Mouse (Mus musculus) cerebellum, postnatal 4 days (tissue): Measurements from ENCODE around the gene P3h3.

ENCODE experiments used
- DNase-seq, 2 experiments: peaks; one replicate each; pipeline ENCODE4 v3.0.0; 2022; ENCODE audit warnings: low spot score in 2 of 2, mixed read lengths in 1 of 2

Gene P3h3

GRCm38 (mm10) chr6:124865766-124866362, 8.3 kb upstream of the P3h3 start:
- peak in 1 of 2 experiments; percentile 49 for DNase-seq

GRCm38 (mm10) chr6:124863658-124864298, 6.2 kb upstream of the P3h3 start, which contains the start of gene Gpr162:
Gpr162 (minus strand) TSS chr6:124863983.
- peak in 1 of 2 experiments; percentile 63 for DNase-seq

- DNase-seq, result no peak
Observed at GRCm38 (mm10) chr6:124863125-124863657, 5.6 kb upstream of the P3h3 start.

DNA sequence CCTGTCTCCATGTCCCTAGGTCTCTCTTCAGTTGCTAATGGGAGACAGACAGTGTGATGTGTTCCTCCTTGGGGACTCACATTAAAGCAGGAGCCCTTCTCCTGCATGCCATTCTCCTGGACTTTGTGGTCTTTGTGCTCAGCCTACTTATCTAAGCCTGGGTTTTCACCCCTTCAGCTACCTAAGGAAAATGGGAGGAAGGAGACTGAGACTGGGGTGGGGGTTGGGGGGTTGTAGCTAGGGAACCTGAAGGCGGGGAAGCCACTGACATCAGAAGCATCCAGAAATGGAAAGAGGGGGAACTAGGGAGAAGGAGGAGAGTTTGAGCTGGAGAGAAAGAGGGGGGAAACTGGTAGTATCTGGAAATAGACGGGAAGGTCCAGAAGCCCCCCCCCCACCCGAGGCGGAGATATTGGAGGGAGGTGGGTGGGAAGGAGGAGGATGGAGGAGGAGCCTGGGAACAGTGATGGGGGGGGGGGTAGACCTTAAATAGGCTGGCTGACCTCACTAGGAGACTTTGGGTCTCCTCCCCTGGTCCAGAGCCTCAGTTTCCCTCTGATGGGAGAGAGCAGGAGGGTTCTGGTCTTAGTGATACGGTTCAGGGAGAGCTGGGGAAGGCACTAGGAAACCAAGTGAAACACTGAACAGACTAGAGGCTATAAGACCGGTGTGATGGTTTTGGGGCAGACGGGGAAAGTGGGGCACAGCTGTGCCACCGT, 5.0 kb upstream of the P3h3 start:
- no peak for DNase-seq

DNA sequence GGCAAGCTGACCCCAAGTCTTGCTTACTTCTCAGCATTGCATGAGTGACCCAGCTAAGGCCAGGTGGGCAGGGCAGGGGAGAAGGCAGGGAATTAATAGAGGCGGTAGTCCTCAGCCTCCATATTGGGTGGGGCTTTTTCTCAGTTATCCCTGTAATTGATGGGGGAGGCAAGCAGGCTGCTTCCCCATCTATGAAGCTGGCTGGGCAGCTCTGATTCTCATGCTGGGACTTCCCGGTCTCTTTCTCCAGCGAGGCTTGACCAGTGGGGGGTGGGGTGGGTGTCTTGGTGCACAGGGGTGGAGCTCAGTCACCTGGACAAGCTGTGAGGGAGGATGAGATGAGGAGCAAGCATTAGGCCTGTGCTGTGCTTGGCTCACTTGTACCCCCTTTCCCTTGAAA, 4.2 kb upstream of the P3h3 start:
- DNase-seq, result no peak

DNA sequence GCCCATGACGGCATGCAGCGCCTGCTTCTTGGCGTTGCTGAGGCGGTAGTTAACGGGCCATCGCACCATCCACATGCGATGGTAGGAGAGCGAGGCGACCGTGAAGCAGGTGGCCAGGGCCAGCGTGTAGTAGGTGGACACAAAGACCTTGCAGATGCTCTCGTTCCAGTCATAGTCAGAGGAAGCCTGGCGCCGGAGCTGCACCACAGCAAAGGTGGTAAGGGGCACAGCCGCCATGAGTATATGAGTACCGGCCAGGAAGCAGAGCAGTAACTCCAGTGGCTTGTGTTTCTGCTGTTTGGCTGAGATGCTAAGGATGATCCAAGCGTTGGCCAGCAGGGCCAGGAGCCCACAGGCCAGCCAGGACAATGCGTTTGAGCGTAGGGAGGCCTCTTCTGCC, 3.7 kb upstream of the P3h3 start:
- DNase-seq, result no peak

DNA sequence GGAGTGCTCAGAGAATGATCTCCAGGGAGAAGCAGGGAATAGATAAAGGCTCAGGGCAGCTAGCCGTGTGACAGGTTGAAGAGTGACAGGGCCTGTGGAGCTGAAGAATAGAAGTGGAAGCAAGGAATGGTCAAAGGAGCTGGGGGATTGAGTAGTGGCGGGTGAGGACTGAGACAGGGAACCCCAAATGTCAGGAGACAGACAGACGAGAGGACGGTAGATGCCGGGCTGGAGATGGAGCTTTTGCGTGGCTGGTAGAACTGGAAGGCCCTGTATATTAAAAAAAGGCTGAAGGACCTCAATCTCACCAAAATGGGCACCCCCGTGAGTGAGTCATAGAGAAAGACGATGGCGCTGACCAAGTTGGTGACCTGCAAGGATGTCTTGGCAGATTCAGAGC, 3.0 kb upstream of the P3h3 start:
- no peak for DNase-seq

DNA sequence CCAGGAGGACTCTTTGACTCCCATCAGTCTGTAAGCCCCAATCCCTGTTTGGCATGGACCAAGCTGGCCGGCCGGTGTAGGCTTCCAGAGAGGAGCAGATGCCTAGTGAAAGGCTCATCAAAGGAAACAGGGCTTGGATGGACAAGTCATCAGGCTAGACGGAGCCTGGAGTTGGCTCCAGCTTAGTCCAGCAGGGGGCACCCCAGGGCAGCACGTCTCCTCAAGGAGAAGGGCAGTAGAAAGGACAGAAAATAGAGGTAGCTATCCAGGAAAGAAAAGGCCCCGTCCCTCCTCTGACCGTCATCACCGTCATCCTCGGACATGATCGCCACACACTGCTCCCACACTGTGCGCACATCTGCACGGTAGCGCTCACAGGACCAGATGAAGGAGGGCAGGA, 2.2 kb upstream of the P3h3 start:
- peak; percentile 92 to 94 for DNase-seq

- DNase-seq, result no peak
Observed at GRCm38 (mm10) chr6:124858561-124859318, 1.2 kb upstream of the P3h3 start.

GRCm38 (mm10) chr6:124857840-124858530, 433 bp upstream of the P3h3 start:
- no peak for DNase-seq

DNA sequence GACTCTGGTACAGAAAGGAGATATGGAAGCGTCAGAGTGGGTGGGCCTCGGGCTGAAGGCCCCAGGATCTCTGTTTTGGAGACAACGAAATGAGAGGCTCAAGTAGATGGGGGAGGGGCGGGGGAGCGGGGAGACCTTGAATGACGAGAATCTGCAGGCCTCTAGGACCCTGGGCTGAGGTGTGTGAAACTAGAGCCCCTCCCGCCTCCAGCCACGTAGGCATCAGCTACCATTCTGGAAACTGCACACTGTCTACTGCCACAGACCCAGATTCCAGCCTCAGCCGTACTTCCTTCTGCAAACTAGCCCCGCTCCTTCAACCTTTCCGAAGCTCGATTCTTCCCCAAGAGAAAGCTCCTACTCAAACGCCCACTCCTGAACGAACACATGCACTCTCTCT, 1.2 kb downstream of the P3h3 start:
- DNase-seq, result peak in 1 of 2 experiments; percentile 61

GRCm38 (mm10) chr6:124854647-124855046, 2.9 kb downstream of the P3h3 start:
- no peak for DNase-seq

GRCm38 (mm10) chr6:124850535-124850934, 7.0 kb downstream of the P3h3 start:
- no peak for DNase-seq

DNA sequence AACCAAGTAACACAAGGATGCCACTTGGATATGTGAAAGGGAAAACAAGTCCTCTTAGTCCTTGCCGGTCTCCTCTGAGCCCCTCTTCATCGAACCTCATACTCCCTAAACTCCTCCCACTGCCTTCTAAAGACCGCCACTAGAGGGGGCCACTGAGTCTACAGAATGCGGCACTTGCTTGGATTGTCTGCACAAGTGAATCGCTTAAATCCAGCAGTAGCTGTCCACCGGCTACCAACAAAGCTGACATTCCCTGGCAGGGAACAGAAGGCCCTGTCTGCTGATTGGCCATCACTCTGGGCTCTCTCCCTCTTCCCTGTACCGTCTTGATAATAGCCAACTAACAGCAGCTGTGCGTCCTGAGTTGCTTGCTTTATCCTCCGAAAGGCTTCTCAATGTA, 10.2 kb downstream of the P3h3 start:
- peak; percentile 97 to 99 for DNase-seq

DNA sequence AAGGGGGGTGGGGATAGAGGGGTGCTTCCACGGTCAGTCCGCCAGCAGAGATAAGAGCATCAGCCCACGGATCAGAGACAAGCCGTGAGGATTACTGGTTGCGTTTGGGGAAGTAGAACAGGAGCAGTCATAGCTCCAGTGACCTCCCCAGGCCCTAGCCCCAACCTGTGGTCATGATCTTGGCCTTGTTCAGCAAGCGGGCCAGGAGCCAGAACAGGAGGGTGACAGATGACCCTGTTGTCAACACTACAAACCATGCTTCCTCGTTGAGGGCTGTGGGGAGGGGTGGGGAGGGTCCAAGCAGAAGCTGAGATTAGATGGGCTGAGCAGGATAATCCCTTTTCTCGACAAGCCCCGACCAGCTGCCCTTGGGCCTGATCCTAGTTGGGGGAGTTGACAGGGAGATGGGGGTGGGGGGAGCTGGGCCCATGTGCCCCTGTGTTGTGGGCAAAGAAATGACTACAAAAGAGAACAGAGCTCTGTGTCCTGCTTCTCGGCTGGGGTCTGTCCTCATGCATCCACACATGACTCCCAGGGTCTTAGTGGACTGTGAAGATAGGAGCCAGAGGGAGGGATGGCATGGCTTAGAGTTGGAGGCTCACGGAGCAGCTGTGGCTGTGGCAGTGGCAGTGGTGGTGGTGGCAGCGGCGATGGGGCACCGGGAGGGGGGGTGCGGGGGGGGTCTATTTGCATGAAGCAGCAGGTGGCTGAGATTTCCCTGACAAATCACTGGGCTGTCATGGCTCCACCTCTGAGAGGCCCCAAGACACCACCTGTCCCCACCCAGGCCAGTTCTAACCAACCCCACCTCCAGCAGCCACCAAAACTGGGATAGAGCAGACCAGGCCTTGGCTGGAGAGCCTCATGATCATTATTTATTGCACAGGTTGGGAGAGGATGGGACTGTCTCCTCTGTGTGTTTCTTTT, 17.0 kb downstream of the P3h3 start, which contains the start of gene Gnb3:
Gnb3 (minus strand) TSS at position 35 of the 927 bp plus-strand sequence.
- DNase-seq, result no peak

- no peak for DNase-seq
Observed at GRCm38 (mm10) chr6:124839805-124840204, 17.7 kb downstream of the P3h3 start.

GRCm38 (mm10) chr6:124836411-124836810, 21.1 kb downstream of the P3h3 start:
- DNase-seq, result no peak

GRCm38 (mm10) chr6:124835531-124835930, 22.0 kb downstream of the P3h3 start:
- DNase-seq, result no peak

GRCm38 (mm10) chr6:124834512-124835081, 23.0 kb downstream of the P3h3 start:
- DNase-seq, result no peak

- DNase-seq, result no peak
Observed at GRCm38 (mm10) chr6:124831649-124832048, 25.9 kb downstream of the P3h3 start.
